Comparison of ENCODE assay signal across 15 mouse cellular contexts in genomic region chr8:8044296-8044695, GRCm38 (mm10).
"Had no signal": no experiment of that assay in that cellular context is flagged by ENCODE, and none has a peak within 500 bp of the region (broad histone marks: within the 10 kb centered on the region; RNA-seq: fewer than 3 reads in every experiment).

No protein-coding gene starts in this region.

- H3K4me2 ChIP-seq: neural tube, embryonic 13.5 days; neural tube, embryonic 15.5 days; stomach, embryonic 15.5 days had no signal

- H3K27ac ChIP-seq: neural tube, embryonic 13.5 days; neural tube, embryonic 15.5 days; stomach, embryonic 15.5 days; stomach, postnatal 0 days had no signal

- H3K9me3 ChIP-seq: neural tube, embryonic 13.5 days; neural tube, embryonic 15.5 days; stomach, embryonic 15.5 days had no signal

- H3K36me3 ChIP-seq: neural tube, embryonic 13.5 days; neural tube, embryonic 15.5 days; stomach, embryonic 15.5 days had no signal

- H3K4me3 ChIP-seq: neural tube, embryonic 13.5 days; neural tube, embryonic 15.5 days; stomach, embryonic 15.5 days had no signal

- H3K27me3 ChIP-seq: neural tube, embryonic 13.5 days; neural tube, embryonic 15.5 days; stomach, embryonic 15.5 days had no signal

- DNase-seq: right cerebral cortex, adult 18-20 months; right cerebral cortex, postnatal 14 days; right cerebral cortex, postnatal 25 days; right cerebral cortex, postnatal 4 days; spleen, adult 18-20 months; thymus, adult 18-20 months; thymus, adult 2 months; thymus, postnatal 14 days; thymus, postnatal 25 days; thymus, postnatal 36 days; thymus, postnatal 4 days had no signal

- H3K4me1 ChIP-seq: neural tube, embryonic 13.5 days; neural tube, embryonic 15.5 days; stomach, embryonic 15.5 days had no signal

- H3K9ac ChIP-seq: neural tube, embryonic 13.5 days; neural tube, embryonic 15.5 days; stomach, embryonic 15.5 days had no signal
